In genomic region chr19:59462459-59463292, GRCm38 (mm10) we compare ENCODE assay signal across 14 mouse cellular contexts. TPM values are rescaled to one million over a fixed set of nuclear protein-coding genes. Genes with fewer than 3 reads are reported as not detected.
DNase-seq lines count a peak whose midpoint lies in the region; ATAC-seq lines count a peak whose summit lies in the region.
"Had no signal": no experiment of that assay in that cellular context is flagged by ENCODE, and none has a peak within 500 bp of the region (broad histone marks: within the 10 kb centered on the region; RNA-seq: fewer than 3 reads in every experiment).

No protein-coding gene starts in this region.

- H3K4me3 ChIP-seq in forebrain, embryonic 13.5 days, result peak overlapping the region; percentile 65
- peak overlapping the region; percentile 60 for H3K4me3 ChIP-seq in limb, embryonic 10.5 days
- H3K4me3 ChIP-seq: hindbrain, embryonic 13.5 days; myocyte had no signal

- peaks cover 42% of the 10 kb centered on the region for H3K27me3 ChIP-seq in forebrain, embryonic 13.5 days
- H3K27me3 ChIP-seq in limb, embryonic 10.5 days (ENCODE audit: low read depth, poor library complexity, severe bottlenecking), result peaks cover 100% of the 10 kb centered on the region

- intact Hi-C loops in gastrocnemius, postnatal 36 days (cut with DNase I), result no loop called here

- DNase-seq in layer of hippocampus, postnatal 10 days (ENCODE audit: low spot score in 2 of 2), result peak; percentile 46 to 64
- DNase-seq in layer of hippocampus, adult 9-11 months, result no peak
- DNase-seq in limb, embryonic 10.5 days (ENCODE audit: low spot score), result no peak
- no peak for DNase-seq in gastrocnemius, postnatal 36 days
- DNase-seq in cerebellum, adult 11 months, result no peak
- DNase-seq in urinary bladder, postnatal 4 days (ENCODE audit: low spot score in 2 of 2), result no peak
- DNase-seq: adrenal gland, postnatal 36 days; cerebellum, adult 9-11 months; lung, postnatal 10 days; right cerebral cortex, adult 18-20 months had no signal

- 5% methylated on average over 19 of the region's 19 CpGs for WGBS in forebrain, embryonic 13.5 days
- WGBS in limb, embryonic 10.5 days, result 8% methylated on average over 19 of the region's 19 CpGs

- peak overlapping the region; percentile 98 for H3K27ac ChIP-seq in forebrain, embryonic 13.5 days
- peak overlapping the region; percentile 46; the same call in 1 of the 2 replicates for H3K27ac ChIP-seq in limb, embryonic 10.5 days
- H3K27ac ChIP-seq: hindbrain, embryonic 13.5 days had no signal

- ATAC-seq in forebrain, embryonic 13.5 days, result no peak

- H3K9me3 ChIP-seq in forebrain, embryonic 13.5 days (replicated peaks), result no peaks in the 10 kb centered on the region
- H3K9me3 ChIP-seq in limb, embryonic 10.5 days (replicated peaks), result no peaks in the 10 kb centered on the region
- H3K9me3 ChIP-seq: hindbrain, embryonic 13.5 days had no signal

- peak overlapping the region; percentile 93 for H3K9ac ChIP-seq in forebrain, embryonic 13.5 days
- H3K9ac ChIP-seq: hindbrain, embryonic 13.5 days had no signal

- peaks cover 4% of the 10 kb centered on the region; the same call in 1 of the 2 replicates for H3K36me3 ChIP-seq in forebrain, embryonic 13.5 days (ENCODE audit: poor library complexity, severe bottlenecking)
- H3K36me3 ChIP-seq in limb, embryonic 10.5 days, result no peaks in the 10 kb centered on the region
- H3K36me3 ChIP-seq: hindbrain, embryonic 13.5 days had no signal

- peak overlapping the region; percentile 78 for H3K4me2 ChIP-seq in forebrain, embryonic 13.5 days
- H3K4me2 ChIP-seq: hindbrain, embryonic 13.5 days had no signal

- peaks cover 76% of the 10 kb centered on the region for H3K4me1 ChIP-seq in forebrain, embryonic 13.5 days
- H3K4me1 ChIP-seq in limb, embryonic 10.5 days, result peaks cover 40% of the 10 kb centered on the region

RNA-seq across cellular contexts. Expression of gene Emx2, which starts 4.5 kb away (rescaled TPM):
- total RNA-seq in layer of hippocampus, postnatal 10 days (2021), result 10 to 100 TPM; 18.6 to 24.2 TPM
- 29.8 and 37.3 TPM in 2 replicates for polyA plus RNA-seq in forebrain, embryonic 13.5 days (2015; fragmentation: Nextera tagmentation; extraction: Ambion mirVana)
- polyA plus RNA-seq in limb, embryonic 10.5 days (2016; fragmentation: Nextera tagmentation; extraction: Ambion mirVana), result 12.0 and 12.7 TPM in 2 replicates
- under 1 TPM; 0.10 to 0.56 TPM for total RNA-seq in gastrocnemius, postnatal 36 days (2021)
- total RNA-seq: heart, adult 8-10 months had no signal
- polyA plus RNA-seq: myocyte had no signal

Comparison
In these comparisons a context has a peak if more than half of its experiments do, and no peak if none do; other contexts are left out.
1. DNase-seq: peak in layer of hippocampus, postnatal 10 days (2 of 2); none in layer of hippocampus, adult 9-11 months (single experiment), limb, embryonic 10.5 days (single experiment), gastrocnemius, postnatal 36 days (0 of 2), cerebellum, adult 11 months (single experiment) and urinary bladder, postnatal 4 days (0 of 2).
2. RNA of gene Emx2, which starts 4.5 kb away (total RNA-seq): 18.6 to 24.2 TPM in layer of hippocampus, postnatal 10 days; 0.10 to 0.56 TPM in gastrocnemius, postnatal 36 days; every median in the first group is over 10 times any median in the second.